Mouse (Mus musculus) embryonic fibroblast, embryonic 13.5 days (primary cell): ENCODE data around the gene Il34. TPM values are rescaled to one million over a fixed set of nuclear protein-coding genes. Genes with fewer than 3 reads are reported as not detected.
"Not testable (repeated sequence)": the region's sequence is repeated elsewhere in the genome, so short reads cannot be mapped to it uniquely, and the experiment has no call there.

Experiments used
- H3K27ac ChIP-seq: 2 replicates; pipeline ENCODE4 v1.5.1; 2012; ENCODE audit warnings: low read length, control low read depth, inconsistent platforms; ENCODE audit not compliant: insufficient read depth
- H3K4me1 ChIP-seq: 2 replicates; pipeline ENCODE4 v1.6.1; 2011; ENCODE audit warnings: low read length; ENCODE audit not compliant: control insufficient read depth, insufficient read depth
- H3K4me3 ChIP-seq: 2 replicates; pipeline ENCODE4 v1.5.1; 2011; ENCODE audit warnings: mild to moderate bottlenecking, control low read depth, low read length; ENCODE audit not compliant: insufficient read depth
- CTCF ChIP-seq: IDR thresholded peaks from 2 replicates; pipeline ENCODE4 v1.5.1; 2011; ENCODE audit warnings: mild to moderate bottlenecking, control low read depth, low read length, moderate library complexity, borderline replicate concordance; ENCODE audit not compliant: insufficient read depth
- POLR2A ChIP-seq: IDR thresholded peaks from 2 replicates; pipeline ENCODE4 v1.6.1; 2011; ENCODE audit warnings: low read depth, mild to moderate bottlenecking, control low read depth, low read length, moderate library complexity
- polyA plus RNA-seq: library from polyadenylated mRNA; stranded (reverse); fragments of >200 nt; gene quantifications from 2 replicates; pipeline ENCODE4 v1.2.4, GENCODE M21; 2011; ENCODE audit warnings: low read depth; ENCODE audit not compliant: missing spikeins, insufficient read length

Il34 gene
- polyA plus RNA-seq, 1 experiment: 2.7 TPM

- Histone ChIP-seq H3K27ac (no peak overlapping the region), H3K4me1 (no peaks in the 10 kb centered on the region), H3K4me3 (no peak overlapping the region)
- TF ChIP-seq POLR2A: no peak
- no peak for TF ChIP-seq CTCF
Measured at GRCm38 (mm10) chr8:110786934-110787333, 18.8 kb downstream of the Il34 start.

- not testable (repeated sequence) for H3K27ac ChIP-seq, H3K4me3 ChIP-seq, H3K4me1 ChIP-seq
Measured at GRCm38 (mm10) chr8:110786501-110786900, 19.2 kb downstream of the Il34 start.

GRCm38 (mm10) chr8:110785366-110785765 lies 20.4 kb downstream of the Il34 start:
- H3K4me1 ChIP-seq: peaks cover 2% of the 10 kb centered on the region; the same call in 1 of the 2 replicates
- no peak overlapping the region for H3K4me3 ChIP-seq
- TF ChIP-seq CTCF (no peak), POLR2A (no peak)
- H3K27ac ChIP-seq: no peak overlapping the region

DNA sequence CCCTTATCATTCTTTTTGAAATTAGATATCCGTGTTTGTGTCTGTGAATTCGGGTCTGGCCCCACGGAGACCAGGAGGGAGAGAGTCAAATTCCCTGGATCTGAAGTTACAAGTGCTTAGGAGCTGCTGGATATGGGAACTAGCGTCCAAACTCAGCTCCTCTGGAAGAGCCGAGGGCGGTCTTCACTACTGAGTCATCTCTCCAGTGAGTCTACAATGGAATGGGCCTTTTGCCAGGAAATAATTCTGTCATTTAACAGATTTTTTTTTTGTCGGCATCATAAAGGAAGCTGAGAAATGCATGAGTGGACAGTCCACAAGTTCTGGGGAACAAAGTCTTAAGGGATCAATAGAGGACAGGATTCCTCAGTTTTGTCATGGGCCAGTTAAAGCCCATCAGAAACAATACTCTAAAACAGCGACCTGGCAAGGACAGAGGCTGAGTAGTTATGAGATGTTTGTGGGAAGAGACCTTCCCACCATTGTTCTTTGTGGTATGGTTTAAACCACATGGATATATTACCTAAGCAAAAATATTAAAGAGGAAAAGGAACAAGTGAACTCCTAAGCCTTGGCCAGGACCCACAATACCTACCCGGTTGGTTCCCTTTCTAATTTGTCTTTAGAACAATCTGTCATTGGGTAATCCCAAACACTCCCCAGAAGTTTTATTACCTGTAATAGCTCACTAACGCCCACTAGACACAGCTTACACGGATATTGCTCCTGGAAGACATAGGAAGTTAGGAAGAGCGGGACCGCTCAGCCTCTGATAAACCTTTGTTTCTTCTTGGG lies 25.6 kb downstream of the Il34 start:
- Histone ChIP-seq H3K27ac (peak overlapping the region; percentile 82), H3K4me3 (no peak overlapping the region), H3K4me1 (peaks cover 5% of the 10 kb centered on the region; the same call in 1 of the 2 replicates)
- TF ChIP-seq POLR2A (no peak), CTCF (no peak)

- no peak overlapping the region for H3K27ac ChIP-seq
- no peak overlapping the region for H3K4me3 ChIP-seq
- peaks cover 9% of the 10 kb centered on the region for H3K4me1 ChIP-seq
- TF ChIP-seq CTCF: peak; percentile 3; the same call in 1 of the 2 replicates
- no peak for TF ChIP-seq POLR2A
Measured at GRCm38 (mm10) chr8:110776335-110776734, 29.4 kb downstream of the Il34 start.

DNA sequence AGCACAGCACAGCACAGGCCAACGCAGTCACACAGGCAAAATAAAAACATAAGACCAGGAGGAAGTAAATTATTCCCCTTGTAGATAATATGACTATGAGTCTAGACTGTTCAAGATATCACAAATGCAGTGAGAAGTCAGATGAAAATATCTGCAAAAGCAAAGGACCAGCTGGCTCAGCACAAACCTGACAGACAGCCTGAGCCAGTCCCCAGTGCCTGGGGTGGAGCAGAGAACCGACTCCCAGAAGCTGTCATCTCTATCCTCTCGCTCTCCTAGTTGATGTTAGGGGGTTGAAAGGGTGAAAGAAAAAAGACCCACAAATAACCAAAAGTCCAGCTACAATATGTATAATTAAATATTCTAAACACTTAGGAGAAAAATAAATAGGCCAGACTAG lies 30.0 kb downstream of the Il34 start:
- no peak for TF ChIP-seq POLR2A
- no peak for TF ChIP-seq CTCF
- Histone ChIP-seq H3K4me3 (no peak overlapping the region), H3K4me1 (peaks cover 9% of the 10 kb centered on the region), H3K27ac (no peak overlapping the region)

DNA sequence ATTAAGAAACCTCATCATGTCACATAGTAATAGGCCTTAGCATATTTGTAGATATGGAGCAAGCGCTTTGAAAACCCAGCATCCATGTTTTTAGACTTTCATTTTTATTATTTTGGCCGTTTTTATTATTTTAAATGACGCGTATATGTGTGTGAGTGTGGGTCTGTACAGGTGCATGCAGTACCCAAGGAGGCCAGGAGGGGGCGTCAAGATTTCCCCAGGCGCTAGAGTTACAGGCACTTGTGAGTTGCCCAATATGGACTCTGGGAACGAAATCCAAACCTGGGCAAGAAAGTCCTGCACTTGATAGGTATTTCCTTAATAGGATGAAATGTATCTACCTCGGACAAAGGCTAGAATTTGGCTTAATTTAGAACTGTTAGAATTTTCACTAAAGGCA lies 30.4 kb downstream of the Il34 start:
- Histone ChIP-seq H3K27ac (no peak overlapping the region), H3K4me1 (peaks cover 7% of the 10 kb centered on the region; the same call in 1 of the 2 replicates), H3K4me3 (no peak overlapping the region)
- TF ChIP-seq POLR2A (no peak), CTCF (no peak)

- no peak overlapping the region for H3K4me3 ChIP-seq
- H3K27ac ChIP-seq: no peak overlapping the region
- H3K4me1 ChIP-seq: peaks cover 6% of the 10 kb centered on the region; the same call in 1 of the 2 replicates
- no peak for TF ChIP-seq CTCF
- TF ChIP-seq POLR2A: no peak
Measured at GRCm38 (mm10) chr8:110774725-110775124, 31.0 kb downstream of the Il34 start.

GRCm38 (mm10) chr8:110774047-110774446 lies 31.7 kb downstream of the Il34 start:
- Histone ChIP-seq H3K4me3 (no peak overlapping the region), H3K27ac (no peak overlapping the region), H3K4me1 (peaks cover 4% of the 10 kb centered on the region; the same call in 1 of the 2 replicates)
- TF ChIP-seq CTCF (no peak), POLR2A (no peak)

DNA sequence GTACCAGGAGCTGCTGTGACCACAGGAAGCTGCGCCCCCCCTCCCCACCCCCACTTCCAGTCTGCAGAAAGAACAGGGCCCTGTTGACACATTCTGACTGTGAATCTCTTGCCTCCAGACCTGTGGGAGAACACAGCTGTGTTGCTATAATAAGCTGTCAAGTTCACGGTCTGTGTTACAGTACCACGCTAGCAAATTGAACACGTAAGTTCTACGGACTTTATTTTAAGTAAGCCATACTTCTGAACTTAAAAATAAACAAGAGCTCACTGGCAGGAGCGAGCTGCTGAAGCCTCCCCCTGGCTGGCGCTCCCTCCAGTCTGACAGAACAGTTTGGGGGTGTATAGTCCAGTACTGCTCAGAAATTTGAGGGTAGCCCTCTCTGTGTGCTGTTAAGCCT lies 33.3 kb downstream of the Il34 start:
- H3K4me3 ChIP-seq: no peak overlapping the region
- no peak overlapping the region for H3K27ac ChIP-seq
- peaks cover 4% of the 10 kb centered on the region; the same call in 1 of the 2 replicates for H3K4me1 ChIP-seq
- TF ChIP-seq POLR2A: no peak
- TF ChIP-seq CTCF: no peak

- Histone ChIP-seq H3K4me1 (no peaks in the 10 kb centered on the region), H3K4me3 (no peak overlapping the region), H3K27ac (no peak overlapping the region)
- TF ChIP-seq CTCF: no peak
- TF ChIP-seq POLR2A: no peak
Measured at GRCm38 (mm10) chr8:110767261-110767660, 38.5 kb downstream of the Il34 start.
